Mouse (Mus musculus) hindbrain, embryonic 12.5 days (tissue): ENCODE results near the gene Ttc6. TPM values are rescaled to one million over a fixed set of nuclear protein-coding genes. Genes with fewer than 3 reads are reported as not detected.

ENCODE experiments used
- ATAC-seq: fragments of 200-750 bp; cut with Nextera tagmentation; 2 replicates; pipeline ENCODE4 v1.8.0; 2017; ENCODE audit warnings: moderate TSS enrichment; ENCODE audit not compliant: low FRiP score
- H3K27ac ChIP-seq: fragments of 300-500 bp; sonication (generic); 2 replicates; pipeline ENCODE4 v1.5.1; 2016; ENCODE audit warnings: mild to moderate bottlenecking
- H3K27me3 ChIP-seq: fragments of 300-500 bp; sonication (generic); 2 replicates; pipeline ENCODE4 v1.6.1; 2016; ENCODE audit warnings: mild to moderate bottlenecking
- H3K36me3 ChIP-seq: fragments of 300-500 bp; sonication (generic); 2 replicates; pipeline ENCODE4 v1.6.1; 2016; ENCODE audit warnings: mild to moderate bottlenecking
- H3K4me1 ChIP-seq: fragments of 300-500 bp; sonication (generic); 2 replicates; pipeline ENCODE4 v1.6.1; 2016
- H3K4me2 ChIP-seq: fragments of 300-500 bp; sonication (generic); replicated peaks from 2 replicates; pipeline ENCODE4 v1.6.1; 2016; ENCODE audit warnings: mild to moderate bottlenecking
- H3K4me3 ChIP-seq: fragments of 300-500 bp; sonication (generic); 2 replicates; pipeline ENCODE4 v1.5.1; 2016; ENCODE audit warnings: mild to moderate bottlenecking
- H3K9ac ChIP-seq: fragments of 300-500 bp; sonication (generic); 2 replicates; pipeline ENCODE4 v1.6.1; 2016; ENCODE audit warnings: mild to moderate bottlenecking, moderate library complexity
- H3K9me3 ChIP-seq: fragments of 300-500 bp; sonication (generic); replicated peaks from 2 replicates; pipeline ENCODE4 v1.6.1; 2016; ENCODE audit warnings: mild to moderate bottlenecking
- WGBS: fragments of 180-500 bp; shearing (Covaris S2); methylation state at CpG from one replicate; pipeline ENCODE4 v1.1.7; 2016; 5-methylcytosine and 5-hydroxymethylcytosine counted together
- polyA plus RNA-seq: library from polyadenylated mRNA; unstranded; fragments of >200 nt; fragmentation: Nextera tagmentation; extraction: Ambion mirVana; gene quantifications from 2 replicates; pipeline ENCODE4 v1.2.1, GENCODE M21; 2016

Ttc6 gene
- polyA plus RNA-seq, 1 experiment from 2014 or later, result 1.9 TPM

DNA sequence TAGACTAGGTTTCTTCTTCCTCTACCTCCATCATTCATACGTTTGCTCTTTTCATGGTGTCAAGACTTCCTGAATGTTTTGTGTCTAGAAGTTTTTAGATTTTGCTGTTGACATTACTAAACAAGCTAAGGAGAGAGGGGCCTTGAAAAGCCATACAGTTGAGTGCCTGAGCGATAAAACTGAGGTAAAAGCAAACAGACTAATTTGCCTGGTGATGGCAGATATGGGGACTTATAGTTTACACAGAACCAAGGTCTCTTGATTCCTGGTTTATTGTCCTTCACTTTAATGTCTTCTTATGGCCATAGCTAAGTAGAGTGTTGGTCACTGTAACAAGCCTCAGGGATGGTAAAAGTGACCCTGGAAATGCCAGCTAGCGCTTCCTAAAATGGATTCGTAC lies 51.2 kb downstream of the Ttc6 start:
- no peak for ATAC-seq
- Histone ChIP-seq H3K4me2 (no peak overlapping the region), H3K9ac (no peak overlapping the region), H3K27me3 (no peaks in the 10 kb centered on the region), H3K9me3 (no peaks in the 10 kb centered on the region), H3K36me3 (no peaks in the 10 kb centered on the region), H3K4me1 (no peaks in the 10 kb centered on the region), H3K4me3 (no peak overlapping the region), H3K27ac (no peak overlapping the region)
- WGBS, result 92% methylated on average over 4 of the region's 4 CpGs

DNA sequence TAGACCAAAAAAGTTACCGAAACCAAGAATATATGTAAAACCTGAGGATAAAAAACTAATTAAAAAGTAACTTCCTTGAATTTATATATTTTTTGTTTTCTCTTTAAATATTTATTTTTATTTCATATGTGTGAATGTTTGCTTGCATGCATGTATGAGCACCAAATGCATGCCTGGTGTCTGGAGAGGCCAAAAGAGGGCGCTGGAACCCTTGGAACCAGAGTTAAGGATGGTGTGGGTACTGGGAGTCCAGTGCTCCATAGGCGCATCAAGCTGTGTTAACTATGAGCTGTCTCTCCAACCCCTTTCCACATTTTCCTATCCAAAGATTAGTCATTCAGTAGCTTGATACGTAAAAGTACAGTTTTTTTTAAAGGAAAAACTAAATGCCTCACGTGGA lies 58.1 kb downstream of the Ttc6 start:
- 69% methylated on average over 5 of the region's 5 CpGs for WGBS

DNA sequence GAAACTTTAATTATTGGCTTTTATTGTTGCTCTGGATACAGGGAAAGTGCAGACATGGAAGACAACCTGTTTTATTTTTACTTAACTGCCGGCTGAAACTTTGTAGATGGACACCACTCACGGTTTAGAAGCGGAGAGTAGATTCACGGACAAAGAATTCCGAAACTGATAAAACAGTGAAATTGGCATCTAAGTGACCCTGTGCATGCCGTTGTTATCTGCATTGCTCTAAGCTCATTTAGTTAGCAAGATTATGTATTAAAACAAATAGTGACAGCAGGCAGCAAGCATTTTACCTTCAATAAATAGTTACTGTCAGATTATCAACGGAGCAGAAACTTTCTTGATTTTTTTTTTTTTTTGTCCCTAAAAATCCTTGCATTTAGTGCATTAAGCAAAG lies 59.4 kb downstream of the Ttc6 start:
- no peak overlapping the region for H3K27ac ChIP-seq
- H3K36me3 ChIP-seq, result no peaks in the 10 kb centered on the region
- H3K4me2 ChIP-seq, result no peak overlapping the region
- H3K9ac ChIP-seq, result no peak overlapping the region
- 56% methylated on average over 7 of the region's 7 CpGs for WGBS
- ATAC-seq, result no peak
- H3K27me3 ChIP-seq, result no peaks in the 10 kb centered on the region
- H3K9me3 ChIP-seq, result no peaks in the 10 kb centered on the region
- no peaks in the 10 kb centered on the region for H3K4me1 ChIP-seq
- H3K4me3 ChIP-seq, result no peak overlapping the region

More for the DNA sequence above, 58.1 kb downstream of the Ttc6 start:
- Histone ChIP-seq H3K27ac (no peak overlapping the region), H3K4me2 (no peak overlapping the region), H3K4me1 (no peaks in the 10 kb centered on the region), H3K4me3 (no peak overlapping the region), H3K9me3 (no peaks in the 10 kb centered on the region), H3K9ac (no peak overlapping the region), H3K36me3 (no peaks in the 10 kb centered on the region), H3K27me3 (no peaks in the 10 kb centered on the region)
- no peak for ATAC-seq

DNA sequence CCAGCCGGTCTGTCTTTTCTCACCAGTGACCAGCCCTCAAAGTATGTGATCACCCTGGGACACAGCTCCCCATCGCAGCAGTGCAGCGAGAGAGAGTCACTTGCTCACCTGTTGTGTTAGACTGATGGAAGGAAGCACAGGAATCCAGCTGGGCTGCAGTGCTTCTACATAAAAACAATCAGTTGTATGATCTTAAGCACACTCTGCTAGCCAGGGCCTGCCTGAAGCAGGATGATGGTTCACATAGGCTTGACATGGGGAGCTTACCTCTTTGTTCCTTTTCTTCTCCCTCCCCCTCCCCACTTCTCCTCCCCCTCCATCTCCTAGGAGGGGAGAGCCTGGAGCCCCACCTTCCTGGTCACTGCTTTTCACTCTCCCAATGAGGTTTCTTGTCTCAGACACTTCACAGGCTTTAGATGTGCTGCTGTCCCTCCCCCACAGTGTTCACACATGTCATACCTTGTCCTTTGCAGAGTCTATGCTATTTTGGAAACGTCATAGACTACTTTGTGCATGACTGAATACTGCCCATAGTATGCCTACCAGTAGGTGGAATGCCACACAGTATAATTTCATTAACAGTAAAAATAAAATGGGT lies 60.2 kb downstream of the Ttc6 start:
- ATAC-seq, result no peak

DNA sequence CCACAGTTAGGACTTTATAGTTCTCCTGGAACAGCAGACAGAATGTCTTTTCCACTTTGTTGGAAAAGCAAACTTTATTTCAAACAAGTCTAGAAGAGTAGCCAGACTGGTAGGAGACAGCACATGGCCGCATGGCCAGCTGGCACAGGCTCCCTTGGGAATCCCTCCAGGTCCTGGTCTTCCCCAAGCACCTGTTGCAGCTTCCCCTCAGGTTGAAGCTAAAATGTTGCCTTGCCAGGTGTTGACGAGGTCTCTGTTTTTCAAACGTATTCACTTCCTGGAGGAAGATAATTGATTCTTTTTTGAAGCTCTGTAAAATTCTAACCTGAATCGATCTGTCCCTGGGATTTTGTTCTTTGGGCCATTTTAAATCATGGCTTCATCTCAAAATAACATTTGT lies 86.1 kb downstream of the Ttc6 start:
- H3K9ac ChIP-seq, result no peak overlapping the region
- no peak overlapping the region for H3K4me3 ChIP-seq
- no peaks in the 10 kb centered on the region for H3K27me3 ChIP-seq
- H3K9me3 ChIP-seq, result no peaks in the 10 kb centered on the region
- ATAC-seq, result no peak
- no peaks in the 10 kb centered on the region for H3K36me3 ChIP-seq
- no peak overlapping the region for H3K4me2 ChIP-seq
- 76% methylated on average over 4 of the region's 4 CpGs for WGBS
- no peaks in the 10 kb centered on the region for H3K4me1 ChIP-seq
- no peak overlapping the region for H3K27ac ChIP-seq

More for the DNA sequence above, 60.2 kb downstream of the Ttc6 start:
- Histone ChIP-seq H3K9ac (no peak overlapping the region), H3K4me3 (no peak overlapping the region), H3K27me3 (no peaks in the 10 kb centered on the region), H3K4me1 (no peaks in the 10 kb centered on the region), H3K4me2 (no peak overlapping the region), H3K36me3 (no peaks in the 10 kb centered on the region), H3K27ac (no peak overlapping the region), H3K9me3 (no peaks in the 10 kb centered on the region)
- WGBS, result 25% methylated on average over 4 of the region's 4 CpGs

DNA sequence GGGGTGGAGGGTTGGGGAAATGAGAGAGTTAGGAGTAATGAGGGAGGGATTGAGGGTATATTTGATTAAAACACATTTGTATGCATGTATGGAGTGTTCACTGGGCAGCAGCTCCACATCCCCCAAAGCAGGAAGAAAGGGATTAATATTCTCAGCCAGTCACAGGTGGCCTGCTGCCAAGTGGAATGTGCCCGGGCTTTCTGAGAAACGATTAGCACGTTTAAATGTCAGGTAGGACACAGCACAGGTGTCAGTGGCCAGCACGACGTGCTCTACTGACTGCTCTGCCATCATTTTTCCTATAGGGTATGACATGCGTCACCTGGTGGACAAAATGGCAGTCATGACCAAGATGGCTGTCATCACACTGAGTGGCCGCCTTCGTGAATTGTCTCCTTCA lies 86.8 kb downstream of the Ttc6 start:
- no peak for ATAC-seq
- Histone ChIP-seq H3K9ac (no peak overlapping the region), H3K9me3 (no peaks in the 10 kb centered on the region), H3K4me3 (no peak overlapping the region), H3K36me3 (no peaks in the 10 kb centered on the region), H3K27ac (no peak overlapping the region), H3K27me3 (no peaks in the 10 kb centered on the region), H3K4me2 (no peak overlapping the region), H3K4me1 (no peaks in the 10 kb centered on the region)
- 89% methylated on average over 8 of the region's 8 CpGs for WGBS

DNA sequence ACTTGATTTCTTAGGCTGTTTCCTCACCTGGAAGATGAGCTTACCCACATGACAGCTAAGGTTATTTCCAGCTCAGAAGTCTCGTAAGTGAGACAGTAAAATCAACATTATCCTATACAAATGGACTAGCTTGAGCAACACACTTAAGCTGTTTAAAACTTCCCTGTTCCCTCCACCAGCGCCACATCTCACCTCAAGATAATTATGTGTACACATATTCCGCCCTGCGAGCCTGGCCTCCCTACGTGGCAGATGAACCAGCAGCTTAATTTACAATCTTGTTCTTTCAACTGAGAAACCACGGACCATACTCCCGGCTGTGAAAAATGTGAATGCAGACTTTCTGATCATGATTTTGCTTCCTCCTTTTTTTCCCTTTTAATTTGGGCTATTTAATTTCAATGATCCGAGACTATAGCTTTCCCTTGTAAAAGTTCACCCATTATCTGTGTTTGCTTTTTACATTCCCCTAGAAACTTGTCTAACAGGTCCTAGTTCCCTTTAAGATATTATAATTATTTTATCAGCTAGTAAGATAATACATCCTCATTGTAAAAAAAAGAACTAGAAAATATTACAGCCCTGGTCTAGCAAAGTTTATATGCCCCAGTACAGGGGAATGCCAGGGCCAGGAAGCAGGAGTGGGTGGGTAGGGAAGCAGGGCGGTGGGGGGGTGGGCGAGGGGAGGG lies 99.2 kb downstream of the Ttc6 start:
- Histone ChIP-seq H3K4me1 (no peaks in the 10 kb centered on the region), H3K9ac (no peak overlapping the region), H3K36me3 (no peaks in the 10 kb centered on the region), H3K9me3 (no peaks in the 10 kb centered on the region), H3K4me3 (no peak overlapping the region), H3K27ac (no peak overlapping the region), H3K27me3 (no peaks in the 10 kb centered on the region), H3K4me2 (no peak overlapping the region)
- no peak for ATAC-seq
- WGBS, result 83% methylated on average over 10 of the region's 10 CpGs

DNA sequence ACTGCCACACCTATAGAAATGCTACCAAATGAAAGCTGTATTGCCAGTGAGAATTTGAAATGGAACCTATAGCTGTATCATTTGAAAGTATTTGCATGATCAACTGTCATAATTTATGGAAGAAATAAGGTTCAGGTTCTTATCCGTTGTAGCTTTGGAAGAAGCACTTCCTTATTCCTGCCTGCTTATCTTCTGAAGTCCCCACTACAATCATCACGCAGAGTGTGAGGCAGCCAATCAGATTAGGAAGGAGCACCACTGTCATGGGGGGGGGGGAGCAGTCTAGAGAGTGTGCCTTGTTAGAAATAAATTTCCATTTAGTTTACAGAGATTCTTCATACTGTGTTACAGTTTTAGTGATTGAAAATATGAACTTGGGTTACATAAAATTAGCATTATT lies 108.5 kb downstream of the Ttc6 start:
- H3K4me1 ChIP-seq, result no peaks in the 10 kb centered on the region
- no peaks in the 10 kb centered on the region for H3K27me3 ChIP-seq
- 89% methylated on average over 2 of the region's 2 CpGs for WGBS
- no peaks in the 10 kb centered on the region for H3K9me3 ChIP-seq
- H3K36me3 ChIP-seq, result no peaks in the 10 kb centered on the region
- H3K4me2 ChIP-seq, result no peak overlapping the region
- no peak for ATAC-seq
- no peak overlapping the region for H3K4me3 ChIP-seq
- H3K27ac ChIP-seq, result no peak overlapping the region
- H3K9ac ChIP-seq, result no peak overlapping the region

DNA sequence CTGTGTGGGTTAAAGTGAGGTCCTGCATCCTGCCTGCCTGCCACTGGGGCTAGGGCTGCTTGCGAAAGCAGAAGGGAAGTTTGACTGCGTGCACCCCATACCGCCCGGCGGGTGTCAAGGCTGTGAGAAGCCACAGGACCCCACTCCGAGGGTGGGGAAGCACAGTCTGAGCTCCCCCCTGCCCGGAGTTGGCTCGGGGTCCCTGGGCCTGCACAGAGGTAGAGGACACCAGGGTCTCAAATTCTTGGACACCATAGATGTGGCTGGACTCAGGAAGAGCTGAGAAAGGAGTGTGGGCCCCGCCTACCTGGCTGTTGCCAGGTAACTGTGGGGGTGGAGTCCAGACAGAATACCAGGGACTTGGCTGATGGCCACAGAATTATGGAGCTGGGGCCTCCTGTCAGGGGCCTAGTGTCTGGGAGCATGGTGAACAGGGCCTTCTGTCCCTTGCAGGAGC lies 121.1 kb downstream of the Ttc6 start:
- WGBS, result 47% methylated on average over 9 of the region's 9 CpGs
- Histone ChIP-seq H3K9ac (no peak overlapping the region), H3K9me3 (no peaks in the 10 kb centered on the region), H3K4me3 (no peak overlapping the region), H3K36me3 (no peaks in the 10 kb centered on the region), H3K27ac (no peak overlapping the region), H3K27me3 (no peaks in the 10 kb centered on the region), H3K4me2 (no peak overlapping the region), H3K4me1 (peaks cover 2% of the 10 kb centered on the region; the same call in 1 of the 2 replicates)
- ATAC-seq, result peak; percentile 66; the same call in 1 of the 2 replicates

DNA sequence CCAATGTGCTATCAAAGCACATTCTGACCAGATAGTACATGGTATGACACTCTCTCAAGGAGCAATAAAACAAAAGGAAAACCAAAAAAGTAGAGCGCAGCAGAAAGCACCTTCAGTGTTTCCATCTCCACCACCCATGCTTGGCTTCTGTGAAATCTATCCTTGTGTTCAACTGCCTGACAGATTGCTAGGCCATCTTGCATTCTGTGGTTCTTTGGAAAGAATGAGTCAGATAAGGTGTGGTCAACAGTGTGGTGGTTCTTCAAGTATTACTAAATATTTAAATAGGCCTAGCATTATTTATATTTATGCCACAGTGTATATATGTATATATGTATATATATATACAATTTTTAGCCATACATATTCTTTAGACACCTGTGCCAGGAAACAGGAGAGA lies 146.1 kb downstream of the Ttc6 start:
- Histone ChIP-seq H3K4me3 (no peak overlapping the region), H3K4me1 (no peaks in the 10 kb centered on the region), H3K4me2 (no peak overlapping the region), H3K27me3 (no peaks in the 10 kb centered on the region), H3K9me3 (no peaks in the 10 kb centered on the region), H3K27ac (no peak overlapping the region), H3K9ac (no peak overlapping the region), H3K36me3 (no peaks in the 10 kb centered on the region)
- ATAC-seq, result no peak
- 100% methylated on average over 1 of the region's 1 CpGs for WGBS

DNA sequence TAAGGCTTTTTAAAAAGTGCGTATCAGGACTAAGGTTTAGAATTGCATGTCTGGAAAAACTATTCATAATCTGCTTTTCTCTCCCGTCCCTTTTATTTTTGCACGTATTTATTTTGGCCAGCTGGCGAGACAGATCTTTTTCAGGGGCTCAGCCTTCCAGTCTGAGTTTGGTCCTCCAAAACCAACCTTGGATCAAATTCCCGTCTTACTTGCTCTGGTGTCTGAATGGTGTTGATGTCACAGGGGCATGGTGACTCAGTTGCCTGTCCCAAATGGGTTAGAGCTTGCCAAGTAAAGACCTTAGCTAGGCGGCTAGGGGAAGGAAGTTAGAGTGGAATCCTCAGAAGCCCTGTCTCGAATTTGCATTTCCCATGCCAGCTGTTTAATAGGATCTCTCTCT lies 200.8 kb downstream of the Ttc6 start:
- Histone ChIP-seq H3K36me3 (no peaks in the 10 kb centered on the region), H3K4me2 (no peak overlapping the region), H3K4me1 (no peaks in the 10 kb centered on the region), H3K27ac (no peak overlapping the region), H3K9me3 (no peaks in the 10 kb centered on the region), H3K4me3 (no peak overlapping the region), H3K9ac (no peak overlapping the region), H3K27me3 (no peaks in the 10 kb centered on the region)
- WGBS, result 80% methylated on average over 7 of the region's 7 CpGs
- no peak for ATAC-seq

DNA sequence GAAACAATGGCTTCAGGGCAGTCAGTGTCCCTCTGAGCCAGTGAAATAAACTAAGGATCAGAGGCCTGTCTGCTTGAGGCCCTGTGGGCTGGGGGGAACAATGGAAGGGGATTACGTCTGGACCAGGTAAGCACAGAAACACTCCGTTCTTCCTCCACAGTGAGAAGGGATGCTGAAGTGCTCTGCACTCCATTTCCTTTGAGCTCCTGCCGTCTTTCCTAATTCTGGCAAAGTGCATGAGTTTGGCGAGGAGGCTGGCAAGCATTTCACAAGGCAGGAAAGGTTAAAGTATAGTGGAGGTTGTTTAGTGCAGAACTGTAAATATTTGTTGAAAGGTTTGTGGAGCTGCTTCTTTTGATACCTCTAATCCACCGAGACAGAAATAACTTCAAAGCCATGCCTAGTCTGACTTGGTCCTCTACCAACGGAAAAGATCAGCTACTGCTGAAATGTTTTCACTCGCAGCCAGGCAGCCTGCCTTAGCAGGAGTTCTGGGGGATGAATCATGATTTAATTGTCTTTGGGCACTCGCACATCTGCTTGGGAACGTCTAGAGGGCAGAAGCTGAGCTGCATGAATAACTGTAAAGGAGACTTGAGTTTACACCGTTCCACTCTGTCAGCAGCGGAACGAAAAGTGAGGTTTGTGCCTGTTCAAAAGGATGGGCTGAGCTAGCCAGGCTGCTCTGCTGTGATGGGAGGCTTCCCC lies 212.5 kb downstream of the Ttc6 start:
- Histone ChIP-seq H3K36me3 (no peaks in the 10 kb centered on the region), H3K9me3 (no peaks in the 10 kb centered on the region), H3K4me2 (peak overlapping the region; percentile 17; the same call in 1 of the 2 replicates), H3K9ac (no peak overlapping the region), H3K27ac (no peak overlapping the region), H3K27me3 (no peaks in the 10 kb centered on the region), H3K4me3 (no peak overlapping the region), H3K4me1 (peaks cover 5% of the 10 kb centered on the region; the same call in 1 of the 2 replicates)
- WGBS, result 13% methylated on average over 12 of the region's 12 CpGs
- ATAC-seq, result no peak
